13 mouse cellular contexts compared by ENCODE assay signal in the genomic region with DNA sequence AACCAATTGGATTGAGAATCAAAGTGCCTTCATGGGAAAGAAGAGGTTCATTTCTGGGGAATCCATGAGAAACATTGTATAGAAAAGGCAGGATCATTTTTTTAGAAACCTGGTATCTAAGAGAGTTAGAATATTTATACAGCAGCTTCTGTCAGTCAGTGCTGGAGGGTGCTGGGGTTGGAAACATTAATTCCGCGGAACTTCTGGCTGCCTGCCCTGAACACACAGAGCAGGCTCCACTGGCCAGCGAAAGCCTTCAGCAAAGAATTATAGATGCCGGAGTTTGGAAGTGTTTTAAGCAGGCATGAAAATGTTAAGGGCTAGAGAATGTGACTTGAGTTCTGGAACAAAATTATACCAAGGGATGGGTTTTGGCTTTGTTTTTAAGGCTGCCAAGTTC.
DNase-seq lines count a peak whose midpoint lies in the region; ATAC-seq and TF ChIP-seq lines count a peak whose summit lies in the region.
"Had no signal": no experiment of that assay in that cellular context is flagged by ENCODE, and none has a peak within 500 bp of the region (broad histone marks: within the 10 kb centered on the region; RNA-seq: fewer than 3 reads in every experiment).

No protein-coding gene starts in this region.

- peak overlapping the region; percentile 33 for H3K4me3 ChIP-seq in gastrocnemius, adult 2 months
- no peak overlapping the region for H3K4me3 ChIP-seq in limb, embryonic 13.5 days
- H3K4me3 ChIP-seq in limb, embryonic 10.5 days: no peak overlapping the region
- H3K4me3 ChIP-seq: heart, embryonic 13.5 days; hindbrain, embryonic 12.5 days; liver, embryonic 15.5 days; neural tube, embryonic 12.5 days had no signal

- intact Hi-C loops in gastrocnemius, adult 2 months (cut with DNase I): no loop called here
- intact Hi-C loops in left cerebral cortex, postnatal 4 days (cut with DNase I): no loop called here

- no peak overlapping the region for H3K27ac ChIP-seq in gastrocnemius, adult 2 months
- H3K27ac ChIP-seq in limb, embryonic 13.5 days: no peak overlapping the region
- H3K27ac ChIP-seq in limb, embryonic 10.5 days: no peak overlapping the region
- H3K27ac ChIP-seq: heart, embryonic 13.5 days; hindbrain, embryonic 12.5 days; liver, embryonic 15.5 days; neural tube, embryonic 12.5 days had no signal

- no peaks in the 10 kb centered on the region for H3K27me3 ChIP-seq in limb, embryonic 13.5 days
- no peaks in the 10 kb centered on the region for H3K27me3 ChIP-seq in limb, embryonic 10.5 days (ENCODE audit: low read depth, poor library complexity, severe bottlenecking)
- H3K27me3 ChIP-seq: heart, embryonic 13.5 days; hindbrain, embryonic 12.5 days; liver, embryonic 15.5 days; neural tube, embryonic 12.5 days had no signal

- 58% methylated on average over 4 of the region's 4 CpGs for WGBS in limb, embryonic 13.5 days
- 95% methylated on average over 4 of the region's 4 CpGs for WGBS in limb, embryonic 10.5 days

- TF ChIP-seq CTCF in gastrocnemius, adult 2 months (IDR thresholded peaks at IDR 0.05): no peak

- no peaks in the 10 kb centered on the region for H3K36me3 ChIP-seq in limb, embryonic 13.5 days
- H3K36me3 ChIP-seq in limb, embryonic 10.5 days: no peaks in the 10 kb centered on the region
- H3K36me3 ChIP-seq: heart, embryonic 13.5 days; hindbrain, embryonic 12.5 days; liver, embryonic 15.5 days; neural tube, embryonic 12.5 days had no signal

- no peak for DNase-seq in gastrocnemius, adult 2 months
- DNase-seq in gastrocnemius, adult 8-10 months (ENCODE audit: low spot score in 2 of 2): no peak
- no peak for DNase-seq in limb, embryonic 10.5 days (ENCODE audit: low spot score)
- peak; percentile 12 for DNase-seq in adipocyte (ENCODE audit: low spot score)
- DNase-seq in left cerebral cortex, postnatal 4 days: peak; percentile 51
- DNase-seq in thymus, postnatal 14 days: no peak
- DNase-seq: adrenal gland, postnatal 25 days; kidney, adult 9 months had no signal

- no peaks in the 10 kb centered on the region for H3K9me3 ChIP-seq in limb, embryonic 13.5 days
- H3K9me3 ChIP-seq in limb, embryonic 10.5 days (replicated peaks): no peaks in the 10 kb centered on the region
- H3K9me3 ChIP-seq: hindbrain, embryonic 12.5 days; liver, embryonic 15.5 days; neural tube, embryonic 12.5 days had no signal

- H3K9ac ChIP-seq in limb, embryonic 13.5 days: no peak overlapping the region
- H3K9ac ChIP-seq: heart, embryonic 13.5 days; hindbrain, embryonic 12.5 days; liver, embryonic 15.5 days; neural tube, embryonic 12.5 days had no signal

- no peaks in the 10 kb centered on the region for H3K4me1 ChIP-seq in limb, embryonic 13.5 days
- no peaks in the 10 kb centered on the region for H3K4me1 ChIP-seq in limb, embryonic 10.5 days
- H3K4me1 ChIP-seq: heart, embryonic 13.5 days; hindbrain, embryonic 12.5 days; liver, embryonic 15.5 days; neural tube, embryonic 12.5 days had no signal

- no peak overlapping the region for H3K4me2 ChIP-seq in limb, embryonic 13.5 days (replicated peaks)
- H3K4me2 ChIP-seq: heart, embryonic 13.5 days; hindbrain, embryonic 12.5 days; liver, embryonic 15.5 days; neural tube, embryonic 12.5 days had no signal

- peak; percentile 40; the same call in 1 of the 2 replicates for ATAC-seq in limb, embryonic 13.5 days (ENCODE audit: low FRiP score, low read depth)

Comparison
In these comparisons a context has a peak if more than half of its experiments do, and no peak if none do; other contexts are left out.
1. DNase-seq: peak in adipocyte (single experiment) and left cerebral cortex, postnatal 4 days (single experiment); none in gastrocnemius, adult 2 months (single experiment), gastrocnemius, adult 8-10 months (0 of 2), limb, embryonic 10.5 days (single experiment) and thymus, postnatal 14 days (single experiment).